Mouse (Mus musculus) heart, embryonic 16.5 days (tissue): ENCODE measurements around the gene Arsb. TPM values are rescaled to one million over a fixed set of nuclear protein-coding genes. Genes with fewer than 3 reads are reported as not detected.
A peak's percentile ranks its signal among the peaks of the same experiment; 100 is the strongest.
"Not testable (repeated sequence)": the region's sequence is repeated elsewhere in the genome, so short reads cannot be mapped to it uniquely, and the experiment has no call there.

Experiments
- ATAC-seq: fragments of 200-750 bp; cut with Nextera tagmentation; replicated peaks from 2 replicates; pipeline ENCODE4 v1.8.0; 2017; ENCODE audit warnings: moderate number of reproducible peaks; ENCODE audit not compliant: insufficient read depth, low FRiP score; ENCODE audit errors: extremely low read depth
- H3K27ac ChIP-seq: fragments of 300-500 bp; sonication (generic); 2 replicates; pipeline ENCODE4 v1.5.1; 2014; ENCODE audit warnings: mild to moderate bottlenecking, low read length, control low read depth, moderate library complexity
- H3K27me3 ChIP-seq: fragments of 300-500 bp; sonication (generic); 2 replicates; pipeline ENCODE4 v1.6.1; 2014; ENCODE audit warnings: low read length, mixed read lengths; ENCODE audit not compliant: control insufficient read depth, insufficient read depth
- H3K36me3 ChIP-seq: fragments of 300-500 bp; sonication (generic); 2 replicates; pipeline ENCODE4 v1.6.1; 2014; ENCODE audit not compliant: control insufficient read depth, insufficient read depth
- H3K4me1 ChIP-seq: fragments of 300-500 bp; sonication (generic); 2 replicates; pipeline ENCODE4 v1.6.1; 2014; ENCODE audit warnings: low read length, mixed read lengths; ENCODE audit not compliant: control insufficient read depth, insufficient read depth
- H3K4me2 ChIP-seq: fragments of 300-500 bp; sonication (generic); 2 replicates; pipeline ENCODE4 v1.6.1; 2014; ENCODE audit warnings: low read depth, mild to moderate bottlenecking, control low read depth, low read length
- H3K4me3 ChIP-seq: fragments of 300-500 bp; sonication (generic); 2 replicates; pipeline ENCODE4 v1.5.1; 2014; ENCODE audit warnings: mild to moderate bottlenecking, control low read depth, low read length
- H3K9ac ChIP-seq: fragments of 300-500 bp; sonication (generic); 2 replicates; pipeline ENCODE4 v1.6.1; 2014; ENCODE audit warnings: low read length, control low read depth
- H3K9me3 ChIP-seq: fragments of 300-500 bp; sonication (generic); replicated peaks from 2 replicates; pipeline ENCODE4 v1.6.1; 2016; ENCODE audit warnings: low read length; ENCODE audit not compliant: control insufficient read depth
- WGBS: fragments of 180-500 bp; shearing (Covaris S2); extraction: QIAGEN DNeasy Blood & Tissue Kit; methylation state at CpG from one replicate; pipeline ENCODE4 v1.1.7; 2014; 5-methylcytosine and 5-hydroxymethylcytosine counted together
- polyA plus RNA-seq: library from polyadenylated mRNA; unstranded; fragments of >200 nt; fragmentation: Nextera tagmentation; extraction: Ambion mirVana; gene quantifications from 2 replicates; pipeline ENCODE4 v1.2.1, GENCODE M21; 2015

Arsb gene
- polyA plus RNA-seq, 1 experiment from 2014 or later, result 10.0 TPM

DNA sequence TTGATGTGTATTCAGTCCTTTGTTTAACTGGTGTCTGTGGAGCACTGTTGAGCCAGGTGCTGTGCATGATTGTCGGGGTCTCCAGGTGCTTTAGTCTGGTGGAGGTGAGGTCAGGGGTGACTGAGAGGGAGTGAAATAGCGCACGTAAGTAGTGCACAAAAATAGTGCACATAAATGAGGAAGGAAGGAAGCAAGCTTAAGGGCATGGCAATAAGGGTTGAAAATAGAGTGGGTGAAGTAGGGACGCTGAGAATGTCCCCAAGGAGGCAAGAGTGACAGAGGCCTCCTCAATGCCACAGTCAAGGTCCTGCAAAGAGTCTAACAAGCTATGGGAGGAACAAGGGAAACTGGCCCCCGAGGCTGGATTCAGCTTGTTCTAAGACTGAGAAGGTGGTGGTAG lies 11.4 kb downstream of the Arsb start:
- H3K27me3 ChIP-seq, result no peaks in the 10 kb centered on the region
- H3K36me3 ChIP-seq, result no peaks in the 10 kb centered on the region
- WGBS, result 69% methylated on average over 5 of the region's 5 CpGs
- no peak overlapping the region for H3K27ac ChIP-seq
- peaks cover 5% of the 10 kb centered on the region for H3K4me1 ChIP-seq
- no peak overlapping the region for H3K4me3 ChIP-seq
- no peak for ATAC-seq
- H3K9ac ChIP-seq, result no peak overlapping the region
- H3K9me3 ChIP-seq, result no peaks in the 10 kb centered on the region
- H3K4me2 ChIP-seq, result no peak overlapping the region

DNA sequence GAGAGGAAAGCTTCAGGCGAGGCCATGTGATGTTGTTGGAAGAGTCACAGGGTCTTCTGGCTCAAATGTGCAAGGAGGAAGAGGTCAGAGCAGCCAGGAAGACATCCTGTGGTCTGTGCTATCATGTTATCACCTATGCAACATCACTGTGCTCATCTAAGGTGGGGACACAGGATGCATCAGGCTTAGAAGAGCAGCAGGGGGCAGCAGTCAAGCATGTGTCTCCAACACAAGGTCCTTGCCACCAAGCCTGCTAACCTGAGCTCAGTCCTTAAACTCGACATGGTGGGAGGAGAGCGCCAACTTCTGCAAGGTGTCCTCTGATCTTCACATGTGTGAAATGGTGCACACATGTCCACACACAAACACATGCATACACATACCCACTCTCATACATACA lies 13.9 kb downstream of the Arsb start:
- Histone ChIP-seq H3K4me3 (no peak overlapping the region), H3K4me1 (peaks cover 6% of the 10 kb centered on the region), H3K9me3 (no peaks in the 10 kb centered on the region), H3K36me3 (no peaks in the 10 kb centered on the region), H3K4me2 (no peak overlapping the region), H3K9ac (no peak overlapping the region), H3K27me3 (no peaks in the 10 kb centered on the region), H3K27ac (no peak overlapping the region)
- WGBS, result 72% methylated on average over 3 of the region's 3 CpGs
- no peak for ATAC-seq

DNA sequence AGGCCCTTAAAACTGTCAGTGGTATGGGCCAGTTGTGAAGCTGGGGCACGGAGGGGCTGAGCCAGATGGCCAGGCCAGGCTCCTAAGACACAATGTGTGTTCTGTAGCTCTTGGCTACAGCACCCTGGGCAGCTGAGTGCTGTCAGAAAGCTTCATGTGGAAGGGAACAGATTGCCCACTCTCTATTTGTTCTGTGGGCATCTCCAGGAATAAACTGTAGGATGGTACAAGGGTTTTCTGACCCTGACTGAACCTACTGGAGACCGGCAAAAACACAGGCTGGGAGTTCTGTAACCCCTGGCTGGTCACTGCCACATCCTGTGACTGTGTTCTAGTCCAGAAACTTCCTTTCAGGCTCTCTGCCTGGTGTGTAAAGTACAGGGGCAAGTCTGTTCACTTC lies 14.6 kb downstream of the Arsb start:
- Histone ChIP-seq H3K9ac (no peak overlapping the region), H3K4me1 (peaks cover 6% of the 10 kb centered on the region), H3K27me3 (no peaks in the 10 kb centered on the region), H3K4me3 (no peak overlapping the region), H3K9me3 (no peaks in the 10 kb centered on the region), H3K36me3 (no peaks in the 10 kb centered on the region), H3K4me2 (no peak overlapping the region), H3K27ac (no peak overlapping the region)
- ATAC-seq, result no peak
- WGBS, result 80% methylated on average over 2 of the region's 2 CpGs

DNA sequence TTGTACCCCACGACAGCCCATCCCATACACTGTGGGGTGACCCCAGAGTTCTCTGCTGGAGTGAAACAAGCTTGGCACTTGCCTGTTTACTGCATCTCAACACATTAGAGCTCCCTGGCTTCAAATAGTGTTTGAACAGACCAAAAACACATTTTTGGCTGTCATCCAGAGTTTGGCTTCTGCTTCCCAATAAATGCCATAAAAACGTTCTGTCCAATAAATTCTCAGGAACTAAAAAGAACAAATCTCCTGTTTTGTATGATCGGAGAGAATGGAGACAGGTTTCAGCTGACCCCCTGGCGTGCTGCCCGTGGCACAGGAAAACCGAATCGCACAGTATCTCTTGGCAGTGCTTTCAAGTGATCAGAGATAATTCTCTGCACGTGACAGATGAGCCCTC lies 16.2 kb downstream of the Arsb start:
- WGBS, result 37% methylated on average over 8 of the region's 8 CpGs
- Histone ChIP-seq H3K9me3 (no peaks in the 10 kb centered on the region), H3K4me3 (no peak overlapping the region), H3K4me1 (peaks cover 6% of the 10 kb centered on the region), H3K9ac (no peak overlapping the region), H3K4me2 (no peak overlapping the region), H3K27ac (no peak overlapping the region), H3K36me3 (no peaks in the 10 kb centered on the region), H3K27me3 (no peaks in the 10 kb centered on the region)
- ATAC-seq, result no peak

DNA sequence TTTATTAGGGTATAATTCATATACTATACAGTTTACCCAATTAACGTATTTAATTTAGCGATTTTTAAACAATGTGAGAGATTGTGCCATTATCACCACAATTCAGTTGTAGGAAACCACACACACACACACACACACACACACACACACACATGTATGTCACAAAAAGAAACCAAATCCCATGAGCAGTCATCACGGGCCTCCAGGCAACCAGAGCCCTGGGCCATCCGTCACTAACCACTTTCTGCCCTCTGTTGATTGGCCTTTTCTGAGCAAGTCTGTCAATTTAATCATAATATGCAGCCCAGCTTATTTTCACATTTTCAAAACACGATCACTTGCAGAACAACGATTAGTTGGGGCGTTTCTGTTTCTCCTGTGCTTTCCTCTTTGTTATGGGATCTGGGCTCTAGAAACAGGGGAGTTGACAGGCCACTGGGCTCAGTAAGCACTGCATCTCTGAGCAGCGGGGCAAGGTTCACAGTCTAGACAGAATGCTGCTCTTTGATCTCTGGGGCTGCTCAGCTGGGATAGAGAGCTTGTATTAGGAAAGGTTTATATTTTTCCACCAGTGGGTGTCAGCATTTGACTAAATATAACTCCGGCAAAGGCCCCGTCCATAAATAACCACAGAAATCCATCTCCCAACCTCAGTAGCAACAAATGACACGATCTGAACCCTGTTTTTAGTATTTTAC lies 21.7 kb downstream of the Arsb start:
- Histone ChIP-seq H3K4me2 (no peak overlapping the region), H3K4me3 (no peak overlapping the region), H3K27ac (no peak overlapping the region), H3K27me3 (no peaks in the 10 kb centered on the region), H3K4me1 (0 out of 2 replicates have a peak, but pooled peaks cover 2% of the 10 kb centered on the region), H3K9me3 (no peaks in the 10 kb centered on the region), H3K9ac (no peak overlapping the region), H3K36me3 (no peaks in the 10 kb centered on the region)
- 41% methylated on average over 11 of the region's 11 CpGs for WGBS
- peak; percentile 45; the same call in 1 of the 2 replicates for ATAC-seq

DNA sequence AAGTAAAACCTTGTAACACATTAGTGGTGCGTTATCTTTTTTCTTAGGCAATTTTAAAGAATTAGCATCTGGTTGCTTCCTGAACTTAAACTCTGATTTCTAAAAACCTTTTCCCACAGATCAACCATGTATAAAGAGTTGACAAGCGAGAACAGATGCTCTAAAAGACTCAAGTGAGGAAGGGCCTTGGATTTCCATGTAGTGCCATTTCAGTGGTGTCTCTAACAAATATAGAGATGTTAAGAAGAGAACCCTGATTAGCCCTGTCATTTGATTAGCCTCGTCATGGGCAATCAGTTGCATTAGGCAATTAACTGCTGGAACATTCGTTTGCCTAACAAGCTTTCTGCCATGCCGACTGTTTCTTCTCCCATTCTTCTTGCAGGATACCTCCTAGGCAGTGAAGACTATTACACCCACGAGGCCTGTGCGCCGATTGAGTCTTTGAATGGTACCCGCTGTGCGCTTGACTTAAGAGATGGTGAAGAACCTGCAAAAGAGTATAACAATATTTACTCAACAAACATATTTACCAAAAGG lies 22.3 kb downstream of the Arsb start:
- no peak overlapping the region for H3K27ac ChIP-seq
- 0 out of 2 replicates have a peak, but pooled peaks cover 2% of the 10 kb centered on the region for H3K4me1 ChIP-seq
- H3K27me3 ChIP-seq, result no peaks in the 10 kb centered on the region
- no peak for ATAC-seq
- H3K36me3 ChIP-seq, result no peaks in the 10 kb centered on the region
- no peak overlapping the region for H3K9ac ChIP-seq
- H3K4me2 ChIP-seq, result no peak overlapping the region
- WGBS, result 81% methylated on average over 10 of the region's 10 CpGs
- H3K4me3 ChIP-seq, result no peak overlapping the region
- H3K9me3 ChIP-seq, result no peaks in the 10 kb centered on the region

DNA sequence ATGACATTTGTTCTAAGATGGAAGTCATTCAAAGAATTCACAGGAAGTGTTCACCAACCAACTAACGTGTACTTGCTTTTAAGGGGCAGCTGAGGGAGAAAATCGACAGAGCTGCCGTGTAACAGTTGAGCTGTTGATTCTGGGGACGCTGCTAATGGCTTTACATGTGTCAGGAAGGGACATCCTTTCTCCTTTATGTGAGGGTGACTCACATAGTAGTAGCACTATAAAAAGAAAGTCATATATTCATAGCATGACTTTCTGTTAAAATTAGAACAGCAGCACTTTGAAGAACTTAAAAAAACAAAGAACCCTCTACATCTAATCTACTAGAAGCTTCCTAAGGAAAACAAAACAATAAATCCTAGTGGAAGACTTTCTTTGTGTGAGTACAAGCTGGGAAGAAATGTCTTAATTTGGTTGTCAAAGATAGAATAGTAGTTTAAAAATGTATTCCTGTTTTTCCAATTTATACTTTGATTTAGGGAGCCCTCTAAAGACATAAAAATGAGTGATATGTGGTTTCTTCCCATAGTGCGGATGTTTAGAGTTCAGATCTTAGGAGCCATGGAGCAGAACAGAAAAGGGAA lies 25.7 kb downstream of the Arsb start:
- Histone ChIP-seq H3K4me2 (no peak overlapping the region), H3K4me3 (no peak overlapping the region), H3K4me1 (0 out of 2 replicates have a peak, but pooled peaks cover 2% of the 10 kb centered on the region), H3K9ac (no peak overlapping the region), H3K9me3 (no peaks in the 10 kb centered on the region), H3K36me3 (no peaks in the 10 kb centered on the region), H3K27ac (no peak overlapping the region), H3K27me3 (no peaks in the 10 kb centered on the region)
- WGBS, result 49% methylated on average over 5 of the region's 5 CpGs
- ATAC-seq, result no peak

DNA sequence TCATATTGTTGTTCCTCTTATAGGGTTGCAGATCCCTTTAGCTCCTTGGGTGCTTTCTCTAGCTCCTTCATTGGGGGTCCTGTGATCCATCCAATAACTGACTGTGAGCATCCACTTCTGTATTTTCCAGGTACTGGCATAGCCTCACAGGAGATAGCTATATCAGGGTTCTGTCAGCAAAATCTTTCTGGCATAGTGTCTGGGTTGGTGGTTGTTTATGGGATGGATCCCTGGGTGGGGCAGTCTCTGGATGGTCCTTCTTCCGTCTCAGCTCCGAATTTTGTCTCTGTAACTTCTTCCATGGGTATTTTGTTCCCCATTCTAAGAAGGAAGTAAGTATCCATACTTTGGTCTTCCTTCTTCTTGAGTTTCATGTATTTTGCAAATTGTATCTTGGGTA lies 38.9 kb downstream of the Arsb start:
- H3K4me1 ChIP-seq, H3K4me2 ChIP-seq: not testable (repeated sequence)
- 71% methylated on average over 2 of the region's 2 CpGs for WGBS

DNA sequence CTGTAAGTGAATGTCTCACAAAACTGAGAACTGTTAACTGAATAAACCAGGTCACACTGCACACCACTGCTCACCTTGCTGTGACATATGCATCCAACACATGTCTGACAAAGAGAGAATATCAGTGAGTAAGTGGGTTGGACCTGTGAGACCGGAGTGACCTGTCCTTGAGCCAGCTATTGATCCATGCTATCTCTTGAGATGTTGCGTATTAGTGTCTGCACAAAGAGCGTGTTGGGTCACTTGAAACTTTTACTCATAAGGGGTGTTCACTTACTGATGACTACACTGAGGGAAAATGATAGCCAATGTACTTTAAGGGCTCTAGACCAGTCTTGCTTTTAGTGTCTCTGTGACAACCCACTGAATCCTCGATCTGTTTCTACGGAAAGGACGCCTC lies 42.7 kb downstream of the Arsb start:
- no peaks in the 10 kb centered on the region for H3K36me3 ChIP-seq
- ATAC-seq, result no peak
- H3K4me1 ChIP-seq, result no peaks in the 10 kb centered on the region
- 90% methylated on average over 6 of the region's 6 CpGs for WGBS
- no peak overlapping the region for H3K4me3 ChIP-seq
- no peaks in the 10 kb centered on the region for H3K9me3 ChIP-seq
- H3K27ac ChIP-seq, result no peak overlapping the region
- H3K27me3 ChIP-seq, result no peaks in the 10 kb centered on the region
- no peak overlapping the region for H3K9ac ChIP-seq
- H3K4me2 ChIP-seq, result no peak overlapping the region

More for the DNA sequence above, 38.9 kb downstream of the Arsb start:
- H3K27me3 ChIP-seq, H3K27ac ChIP-seq, H3K9ac ChIP-seq, H3K9me3 ChIP-seq, ATAC-seq, H3K36me3 ChIP-seq, H3K4me3 ChIP-seq: not testable (repeated sequence)
